Mouse (Mus musculus): ENCODE data around the gene Gtsf1.
"Not testable (repeated sequence)": the region's sequence is repeated elsewhere in the genome, so short reads cannot be mapped to it uniquely, and the experiment has no call there.

Gtsf1 gene

DNA sequence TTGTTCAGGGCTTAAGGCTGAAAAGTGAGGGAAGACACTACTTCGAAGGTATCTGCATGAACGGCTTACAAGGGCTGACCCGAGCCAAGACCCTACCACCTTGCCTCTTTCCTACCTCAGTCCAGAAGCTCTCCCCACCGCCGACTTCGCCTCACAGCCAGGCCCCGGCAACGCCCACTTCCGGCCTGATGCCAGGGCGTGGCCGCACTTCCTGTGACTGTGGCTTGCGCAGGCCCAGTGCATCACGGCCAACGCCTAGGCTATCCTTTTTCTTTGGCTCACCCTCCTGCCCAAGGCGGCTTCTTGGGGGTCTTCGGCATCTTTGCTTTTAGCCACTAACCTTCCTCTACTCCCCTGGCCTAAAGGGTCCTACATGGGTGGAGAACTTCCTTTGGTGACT, at the start of gene Gtsf1:
Gene Gtsf1 (minus strand): TSS at position 230 of the 400 bp plus-strand sequence.
- DNase-seq = no peak

DNA sequence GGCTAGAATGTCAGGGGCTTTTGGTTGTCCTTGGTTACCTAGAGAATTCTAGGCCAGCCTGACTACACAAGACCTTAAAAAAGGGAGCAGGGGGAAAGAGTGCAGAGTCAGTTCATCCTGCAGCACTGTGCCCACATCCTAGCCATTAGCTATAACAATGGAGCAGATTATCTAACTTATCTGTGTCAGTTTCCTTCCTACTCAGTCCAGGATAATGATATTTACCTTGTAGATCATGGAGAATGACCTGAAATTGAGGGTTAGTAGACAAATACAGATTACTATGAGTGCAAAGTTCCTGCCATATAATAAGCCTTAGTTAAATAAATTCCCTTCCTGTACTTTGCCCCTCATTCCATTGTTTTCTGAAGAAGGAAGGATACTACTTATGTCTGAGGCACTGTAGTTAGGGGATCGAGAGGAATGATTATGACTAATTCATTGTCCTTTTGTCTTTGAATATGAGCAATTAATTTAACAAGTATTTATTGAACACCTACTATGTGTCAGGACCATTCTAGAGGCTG, 48.9 kb upstream of the Gtsf1 start:
- no peak for DNase-seq

DNA sequence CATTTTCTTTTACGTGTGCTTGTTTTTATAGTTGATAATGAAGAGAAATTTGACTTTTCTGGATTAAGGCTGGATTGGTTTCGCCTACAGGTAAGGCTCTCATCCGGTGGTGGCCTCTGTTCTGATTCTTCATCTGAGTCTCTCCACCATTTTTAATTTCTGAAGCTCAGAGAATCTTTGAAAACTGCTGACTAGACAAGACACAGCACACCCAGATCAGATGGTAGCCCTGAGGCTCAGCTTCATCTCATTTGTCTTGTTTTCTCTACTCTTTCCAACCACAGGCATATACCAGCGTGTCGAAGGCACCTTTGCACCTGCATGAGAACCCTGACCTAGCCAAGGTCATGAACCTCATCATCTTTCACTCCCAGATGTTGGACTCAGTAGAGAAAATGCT, 43.5 kb upstream of the Gtsf1 start:
- DNase-seq = no peak

DNA sequence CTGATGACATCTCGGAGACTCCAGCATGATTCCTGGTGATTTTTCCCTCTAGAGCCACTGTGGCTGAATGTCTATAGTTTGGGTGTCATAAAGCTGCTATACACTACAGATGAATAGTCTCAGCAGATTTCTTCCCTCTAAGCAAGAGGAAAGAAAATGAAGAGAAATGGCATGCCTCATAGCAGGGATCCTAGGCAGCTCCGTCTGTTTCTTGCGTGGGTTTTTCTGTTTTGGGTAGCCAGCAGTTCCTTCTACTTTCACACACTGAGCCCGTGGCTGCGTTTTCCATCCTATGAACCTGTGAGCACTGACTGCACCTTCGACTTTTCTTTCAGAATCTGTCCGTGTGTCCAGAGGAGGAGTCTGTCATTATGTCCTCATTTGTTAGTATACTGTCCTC, 42.9 kb upstream of the Gtsf1 start:
- no peak for DNase-seq

DNA sequence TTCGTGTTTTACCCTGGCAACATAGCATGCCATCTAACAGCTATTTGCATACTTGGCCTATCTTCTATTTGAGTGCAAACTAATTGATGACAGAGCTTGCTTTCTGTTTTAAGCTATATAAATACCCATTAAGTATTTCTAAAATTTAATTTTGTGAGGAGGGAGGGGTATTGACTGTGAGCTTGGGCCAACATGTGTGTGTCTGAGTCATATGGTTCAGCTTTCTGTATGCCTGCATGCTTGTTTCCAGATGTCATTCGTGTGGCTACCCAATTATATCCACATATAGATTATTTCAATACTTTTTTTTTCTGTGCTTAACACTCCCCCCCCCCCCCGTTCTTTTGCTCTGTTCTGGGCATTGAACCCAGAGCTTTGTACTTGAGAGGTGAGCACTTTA, 42.0 kb upstream of the Gtsf1 start:
- no peak for DNase-seq

DNA sequence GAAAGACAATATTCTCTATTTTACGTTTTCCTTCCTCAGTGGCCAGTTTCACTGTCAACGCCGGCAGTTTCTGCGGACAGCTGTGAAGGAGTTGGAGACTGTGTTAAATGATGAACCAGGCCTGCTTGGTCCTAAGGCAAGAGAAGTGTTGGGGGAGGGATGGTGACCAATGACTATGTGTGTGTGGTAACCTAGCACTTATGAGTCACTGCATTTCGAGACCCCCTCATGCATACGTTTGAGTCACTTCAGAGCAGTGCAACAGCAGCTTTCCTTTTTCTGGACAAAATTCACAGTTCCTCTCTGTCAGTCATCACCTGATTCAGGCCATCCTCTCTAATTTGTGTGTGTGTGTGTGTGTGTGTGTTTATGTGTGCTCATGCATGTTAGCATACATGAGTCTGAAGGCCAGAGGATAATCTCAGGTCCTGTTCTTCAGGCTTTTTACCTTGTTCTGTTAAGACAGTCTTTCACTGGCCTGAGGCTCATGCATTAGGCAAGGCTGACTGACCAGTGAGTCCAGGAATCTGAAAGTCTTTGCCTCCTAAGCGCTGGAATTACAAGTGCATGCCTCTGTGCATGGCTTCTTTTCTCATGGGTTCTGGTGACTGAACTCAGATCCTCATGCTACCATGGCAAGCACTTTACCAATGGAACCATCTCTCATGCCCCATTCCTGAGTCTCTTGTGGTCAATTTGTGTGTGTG, 41.4 kb upstream of the Gtsf1 start:
- no peak for DNase-seq

DNA sequence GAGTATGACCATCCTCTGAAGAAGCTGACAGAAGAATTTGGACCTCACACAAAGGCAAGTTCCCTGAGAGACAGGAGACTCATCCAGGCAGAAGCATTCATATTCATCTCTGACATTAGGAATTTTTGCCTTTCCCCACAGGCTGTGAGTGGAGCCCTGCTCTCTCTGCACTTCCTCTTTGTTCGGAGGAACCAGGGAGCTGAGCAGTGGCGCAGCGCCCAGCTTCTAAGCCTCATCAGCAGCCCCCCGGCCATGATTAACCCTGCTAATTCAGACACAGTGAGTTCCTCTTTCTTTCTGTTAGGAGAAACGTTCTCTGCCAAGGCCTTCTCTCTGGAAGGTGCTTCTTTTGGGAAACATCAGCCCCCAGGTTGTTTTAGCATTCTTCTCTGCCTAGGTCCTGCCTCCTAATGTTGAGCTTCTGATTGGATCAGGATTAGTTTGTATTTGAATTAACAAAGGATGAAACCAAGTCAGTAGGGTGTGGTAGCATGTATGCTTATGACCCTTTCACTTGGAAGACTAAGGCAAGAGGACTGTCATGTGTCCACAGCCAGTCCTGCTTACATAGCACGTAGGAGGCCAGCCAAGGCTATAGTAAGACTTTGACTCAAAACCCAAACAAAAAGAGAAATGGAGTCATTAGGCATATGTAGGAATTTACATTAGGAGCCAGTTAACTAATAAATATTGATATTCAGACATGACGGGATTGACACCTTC, 32.4 kb upstream of the Gtsf1 start:
- DNase-seq = no peak

DNA sequence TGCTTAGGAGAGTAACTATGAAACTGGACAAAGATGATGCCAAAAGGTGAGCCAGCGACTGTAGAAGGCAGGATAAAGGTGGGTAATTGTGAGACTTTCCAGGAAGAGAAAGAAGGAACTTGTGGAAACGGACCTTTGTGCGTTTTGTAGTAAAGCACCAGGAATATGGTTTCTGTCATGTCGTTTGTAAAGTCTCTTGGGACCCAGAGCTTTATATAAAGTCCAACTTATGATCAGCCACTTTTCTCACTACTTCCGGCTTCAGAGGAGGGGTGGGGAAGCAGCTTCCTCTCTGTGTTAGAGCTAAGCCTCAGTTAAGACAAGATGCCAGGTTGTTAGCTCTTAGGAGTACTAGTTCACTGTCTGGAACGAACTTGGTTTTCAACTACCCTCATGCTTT, 24.2 kb upstream of the Gtsf1 start:
- DNase-seq = no peak

DNA sequence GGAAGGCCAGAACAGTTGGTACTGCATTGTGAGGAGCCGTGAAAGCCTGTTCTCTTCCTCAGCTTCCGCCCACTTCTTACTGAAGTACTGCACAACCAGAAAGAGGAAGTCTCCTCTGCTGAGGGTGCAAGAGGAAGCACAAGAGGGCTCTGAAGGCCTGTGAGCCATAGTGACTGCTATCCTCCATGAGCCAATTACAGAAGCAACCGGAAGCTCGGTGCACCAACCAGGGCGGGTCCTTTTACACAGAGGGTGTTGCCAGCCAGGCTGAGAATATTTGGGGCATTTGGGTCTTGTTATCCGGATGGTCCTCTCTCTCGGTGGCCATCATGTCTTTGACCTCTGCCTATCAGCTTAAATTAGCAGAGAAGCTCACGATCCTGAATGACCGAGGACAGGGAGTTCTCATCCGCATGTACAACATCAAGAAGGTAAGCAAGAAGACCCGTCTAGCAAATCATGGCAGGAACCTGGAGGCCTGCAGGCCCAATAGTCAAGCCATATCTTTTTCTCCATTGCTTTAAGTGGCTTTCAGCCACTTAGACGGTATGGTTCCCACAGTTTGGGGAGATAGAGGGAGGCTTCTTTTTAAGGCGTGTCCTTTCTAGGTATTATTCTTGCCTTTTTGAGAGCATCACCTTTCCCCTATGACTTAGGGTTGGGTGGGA, 23.4 kb upstream of the Gtsf1 start, which contains the start of gene Nckap1l:
Gene Nckap1l (plus strand): TSS at position 244 of the 668 bp plus-strand sequence.
- DNase-seq = no peak

DNA sequence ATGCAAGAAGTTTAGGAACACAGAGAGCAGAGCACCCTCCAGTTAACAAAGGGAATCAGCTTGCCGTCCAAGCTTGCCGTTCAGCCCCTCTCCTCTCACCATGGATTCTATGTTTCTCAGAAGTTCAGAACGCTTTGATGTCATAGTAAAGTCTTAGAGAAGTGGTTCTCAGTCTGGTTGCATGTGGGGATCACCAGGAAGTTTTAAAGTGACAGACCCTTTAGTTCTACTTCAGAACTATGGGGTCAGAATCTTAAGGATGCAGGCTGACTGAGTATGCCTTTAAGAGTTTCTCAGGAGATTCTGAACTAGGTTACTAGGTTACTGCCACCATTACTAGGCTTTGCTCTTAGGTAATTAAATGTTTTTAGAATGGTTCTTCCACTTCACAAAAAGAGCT, 18.1 kb upstream of the Gtsf1 start, which contains the start of gene Gtsf2:
Gene Gtsf2 (minus strand): TSS at position 101 of the 400 bp plus-strand sequence.
- DNase-seq = no peak

DNA sequence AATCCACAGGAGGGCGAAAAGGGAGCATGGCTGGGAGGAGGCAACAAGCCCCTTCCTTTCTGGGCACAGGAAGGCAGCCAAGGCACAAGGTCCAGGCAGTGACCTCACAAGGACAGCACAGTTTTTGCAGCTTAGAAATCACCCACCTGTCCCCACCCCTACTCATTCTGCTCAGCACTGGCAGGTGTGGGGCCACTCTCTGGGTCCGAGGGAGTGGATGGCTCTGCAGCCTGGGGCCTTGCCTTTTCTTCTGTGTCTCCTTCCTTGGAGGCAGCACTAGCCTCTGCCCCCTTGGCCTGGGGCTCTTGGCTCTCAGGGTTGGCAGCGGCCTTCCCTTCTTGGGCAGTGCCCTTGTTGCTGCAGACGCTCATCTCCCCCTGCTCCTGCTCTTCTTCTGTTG, 15.7 kb upstream of the Gtsf1 start:
- DNase-seq = not testable (repeated sequence)

DNA sequence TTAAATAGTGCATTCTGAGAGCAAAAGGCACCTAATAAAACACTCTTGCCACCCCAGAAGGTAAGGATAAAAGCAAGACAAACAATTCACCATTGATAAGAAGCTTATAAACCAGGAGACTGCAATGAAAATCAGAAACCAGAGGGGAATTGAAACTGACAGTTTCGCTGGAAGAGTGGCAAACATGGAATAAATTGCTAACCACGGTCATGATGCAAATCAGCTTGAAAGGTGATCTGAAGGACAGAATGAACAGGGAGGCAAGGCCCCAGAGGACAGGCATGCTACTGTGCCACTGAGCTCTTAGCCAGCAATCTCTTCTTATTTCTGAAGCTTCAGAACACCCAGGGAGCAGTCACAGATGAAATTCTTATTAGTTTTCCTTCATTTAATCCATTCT, 3.3 kb downstream of the Gtsf1 start:
- DNase-seq = no peak

DNA sequence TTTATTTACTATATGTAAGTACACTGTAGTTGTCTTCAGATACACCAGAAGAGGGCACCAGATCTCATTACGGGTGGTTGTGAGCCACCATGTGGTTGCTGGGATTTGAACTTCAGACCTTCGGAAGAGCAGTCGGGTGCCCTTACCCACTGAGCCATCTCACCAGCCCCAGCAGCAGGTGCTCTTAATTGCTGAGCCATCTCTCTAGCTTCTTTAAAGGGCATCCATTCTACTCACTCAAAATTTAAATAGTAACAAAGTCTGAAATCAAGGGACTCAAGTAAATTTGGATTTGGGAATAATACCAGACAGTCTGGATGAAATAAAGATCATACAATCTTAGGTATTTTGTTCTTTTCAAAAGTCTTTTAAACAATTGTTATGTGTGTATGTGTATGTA, 24.7 kb downstream of the Gtsf1 start:
- not testable (repeated sequence) for DNase-seq

DNA sequence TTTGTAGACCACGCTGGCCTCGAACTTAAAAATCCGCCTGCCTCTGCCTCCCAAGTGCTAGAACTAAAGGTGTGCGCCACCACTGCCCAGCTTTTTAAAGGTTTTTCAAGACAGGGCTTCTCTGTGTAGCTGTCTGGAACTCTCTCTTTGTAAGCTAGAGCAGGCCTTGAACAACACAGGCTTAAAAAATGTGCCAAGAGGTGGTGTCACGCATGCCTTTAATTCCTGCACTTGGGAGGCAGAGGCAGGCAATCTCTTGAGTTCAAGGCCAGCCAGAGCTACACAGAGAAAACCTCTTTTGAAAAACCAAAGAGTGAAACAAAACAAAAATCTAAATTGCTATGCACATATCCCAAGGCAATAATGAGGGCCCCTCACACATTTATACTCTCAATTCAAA, 28.9 kb downstream of the Gtsf1 start:
- DNase-seq = no peak

DNA sequence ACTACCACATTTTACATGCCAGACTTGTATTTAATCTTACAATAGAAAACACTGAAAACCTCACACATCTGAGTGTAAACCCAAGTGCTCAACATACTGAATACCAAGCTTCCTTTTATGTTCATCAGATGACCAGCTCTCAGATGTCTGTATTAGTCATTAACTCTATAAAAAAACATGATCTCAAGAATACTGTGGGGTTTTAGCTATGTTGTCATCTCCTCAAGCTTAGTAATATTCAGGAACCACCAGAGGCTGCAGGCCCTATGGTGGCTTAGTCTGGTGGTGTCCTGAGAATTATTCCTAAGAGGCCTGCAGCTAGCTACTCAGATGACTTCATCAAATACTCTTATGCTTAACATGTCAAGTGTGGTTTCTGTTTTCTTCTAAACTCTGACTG, 36.7 kb downstream of the Gtsf1 start:
- DNase-seq = no peak

DNA sequence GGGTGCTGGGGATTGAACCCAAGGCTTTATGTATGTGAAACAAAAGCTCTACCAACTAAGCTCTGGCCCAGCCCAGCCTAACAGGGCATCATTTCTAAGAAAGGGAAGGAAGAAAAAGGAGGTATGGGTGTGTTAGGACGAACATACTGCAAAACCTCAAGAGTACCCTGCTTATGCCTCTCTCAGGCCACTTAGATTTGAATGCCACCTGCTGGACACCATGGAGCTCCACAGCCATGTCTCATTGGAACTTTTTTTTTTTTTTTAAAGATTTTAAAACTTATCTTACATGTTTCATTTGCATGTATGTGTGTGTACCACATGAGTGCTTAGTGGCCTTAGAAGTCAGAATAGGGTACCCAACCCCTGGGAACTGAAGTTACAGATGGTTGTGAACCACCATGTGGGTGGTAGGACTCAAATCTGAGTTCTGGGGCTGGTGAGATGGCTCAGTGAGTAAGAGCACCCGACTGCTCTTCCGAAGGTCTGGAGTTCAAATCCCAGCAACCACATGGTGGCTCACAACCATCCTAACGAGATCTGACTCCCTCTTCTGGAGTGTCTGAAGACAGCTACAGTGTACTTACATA, 41.6 kb downstream of the Gtsf1 start:
- DNase-seq = no peak

DNA sequence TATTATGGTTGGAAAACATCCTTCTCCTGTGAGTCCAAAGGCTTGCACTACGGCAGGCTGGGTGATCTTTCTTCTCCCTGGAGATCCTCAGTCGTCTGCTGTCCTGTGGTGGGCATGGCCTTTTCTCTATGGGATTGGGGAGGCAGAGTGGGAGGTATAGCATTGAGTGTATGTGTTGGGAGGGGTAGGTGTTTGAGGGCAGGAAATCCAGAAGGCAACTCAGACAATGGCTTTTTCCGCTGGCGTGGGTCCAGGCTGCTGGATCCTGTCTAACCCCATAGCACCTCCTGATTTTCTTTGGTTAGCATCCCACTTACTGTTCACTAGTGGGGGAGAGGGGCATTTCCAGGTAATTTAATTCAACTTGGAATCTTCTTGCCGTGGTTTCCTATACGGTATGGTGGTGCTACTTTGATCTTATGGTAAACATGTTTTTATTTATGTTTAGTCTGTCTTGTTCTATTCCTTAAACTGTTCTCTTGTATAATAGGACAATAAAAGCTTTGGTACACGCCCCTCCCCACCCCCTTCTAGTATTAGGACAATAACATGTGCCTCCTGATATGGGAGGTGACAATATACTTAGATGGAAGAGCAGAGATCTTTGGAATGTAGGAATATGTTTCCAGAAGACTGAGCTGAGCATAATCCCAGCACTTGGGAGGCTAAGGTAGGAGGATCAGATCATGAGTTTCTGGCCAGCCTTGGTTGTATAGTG, 46.3 kb downstream of the Gtsf1 start:
- no peak for DNase-seq

DNA sequence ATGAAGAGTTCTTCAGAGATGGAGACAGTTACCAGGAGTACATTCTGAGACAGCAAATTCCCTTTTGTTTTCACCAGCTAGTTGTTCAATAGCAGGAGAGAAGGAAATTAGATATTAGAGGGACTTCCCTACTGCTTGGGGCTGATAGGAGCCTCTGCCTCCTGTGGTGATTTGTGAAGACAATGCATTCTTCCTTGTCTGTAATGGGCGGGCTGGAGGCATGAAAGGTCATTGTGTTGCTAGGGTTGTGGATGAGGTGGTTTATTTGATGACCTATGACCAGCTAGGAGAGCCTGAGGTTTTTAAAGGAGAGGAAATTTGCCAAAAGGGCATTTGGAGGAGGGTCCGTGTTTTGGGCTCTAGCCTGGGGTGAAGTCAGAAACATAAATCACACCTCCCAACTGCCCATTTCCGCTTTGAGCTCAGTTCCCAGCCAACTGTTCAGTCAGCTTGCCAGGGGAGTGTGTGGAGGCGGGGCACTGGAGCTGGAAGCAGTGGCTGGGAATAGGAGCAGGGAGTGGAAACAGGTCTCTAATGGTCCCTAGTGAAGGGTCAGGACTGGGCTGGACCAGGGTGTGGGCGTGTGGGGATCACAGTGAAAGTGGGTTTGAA, 47.4 kb downstream of the Gtsf1 start:
- DNase-seq = no peak

DNA sequence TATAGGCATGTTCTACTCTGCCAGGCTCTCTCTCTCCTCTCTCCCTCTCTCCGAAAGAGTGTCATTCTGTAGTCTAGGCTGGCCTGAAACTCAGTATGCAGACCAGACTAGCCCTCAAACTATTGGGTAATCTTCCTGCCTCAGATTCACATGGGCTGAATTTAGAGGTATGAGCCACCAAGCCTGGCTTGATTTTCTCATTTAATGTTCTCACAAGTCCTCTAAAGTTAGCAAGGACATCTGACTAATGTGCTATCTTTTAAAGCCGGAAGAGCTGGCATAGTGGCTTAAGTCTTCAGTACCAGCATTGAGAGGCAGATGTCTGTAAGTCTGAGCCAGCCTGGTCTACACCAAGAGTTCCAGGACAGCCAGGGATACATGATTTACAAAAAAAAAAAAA, 48.2 kb downstream of the Gtsf1 start:
- DNase-seq = no peak

DNA sequence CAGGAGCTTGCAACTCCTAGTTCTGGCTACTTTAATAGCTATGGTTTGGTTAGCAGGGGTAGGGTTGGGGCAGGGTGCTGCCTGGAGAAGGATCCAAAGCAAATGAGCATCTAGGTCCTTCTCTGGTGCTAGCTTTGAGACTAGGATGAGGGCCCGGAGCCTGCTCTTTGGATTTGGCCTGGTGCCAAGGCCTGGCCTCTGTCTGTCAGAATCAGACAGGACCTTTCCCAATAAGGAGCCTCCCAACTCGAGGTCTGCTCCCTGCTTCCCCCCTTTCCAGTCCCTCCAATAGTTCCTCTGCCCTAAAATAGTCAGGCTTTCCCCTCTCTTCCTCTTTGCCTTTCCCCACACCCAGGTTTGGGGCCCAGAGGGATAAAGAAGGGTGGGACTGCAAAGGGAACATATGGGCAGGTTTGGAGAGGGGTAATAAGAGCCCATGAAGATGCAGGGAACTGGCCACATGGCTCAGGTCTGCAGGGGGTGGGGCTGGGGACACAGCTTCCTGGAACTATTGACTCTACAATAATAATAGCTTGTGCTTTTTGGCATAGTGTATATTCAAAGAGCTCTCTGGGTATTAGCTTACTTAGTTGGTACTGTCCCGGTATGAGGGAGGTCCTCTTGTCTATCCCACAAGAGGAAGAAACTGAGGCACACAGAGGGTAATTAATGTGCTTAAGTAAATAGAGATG, 51.5 kb downstream of the Gtsf1 start:
- DNase-seq = no peak
